Mouse (Mus musculus) cerebellum, adult 2 months (tissue): Measurements from ENCODE around the gene Ezr.

Experiments
- CTCF ChIP-seq: fragments of 200-500 bp; IDR thresholded peaks from 2 replicates; pipeline ENCODE4 v1.5.1; 2011; ENCODE audit warnings: low read depth, mild to moderate bottlenecking, control low read depth, low read length, moderate library complexity, borderline replicate concordance; ENCODE audit not compliant: insufficient read depth
- POLR2A ChIP-seq: fragments of 200-500 bp; IDR thresholded peaks from 2 replicates; pipeline ENCODE4 v1.6.1; 2011; ENCODE audit warnings: low read length, control low read depth, borderline replicate concordance; ENCODE audit not compliant: insufficient read depth

DNA sequence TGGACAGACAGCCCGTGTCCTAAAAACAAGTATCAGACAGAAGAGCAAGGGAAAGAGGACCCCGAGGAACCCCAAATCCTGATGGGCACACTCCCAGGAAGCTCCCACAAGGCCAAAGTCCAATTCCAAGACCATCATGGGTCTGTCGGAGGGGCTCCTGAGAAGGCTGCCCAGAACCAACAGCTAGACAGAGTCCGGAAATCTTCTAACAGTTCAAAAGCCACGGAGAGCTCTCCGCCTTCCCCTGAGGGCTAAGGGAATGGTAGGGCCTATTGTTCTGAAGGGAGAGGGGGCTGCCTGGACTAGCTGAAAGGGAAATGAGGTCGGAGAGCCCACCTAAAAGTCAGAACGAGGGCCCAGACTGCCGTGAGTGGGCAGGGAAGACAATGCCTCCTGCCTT lies 38.2 kb downstream of the Ezr start:
- TF ChIP-seq POLR2A, result no peak
- no peak for TF ChIP-seq CTCF
